Mouse (Mus musculus) NIH3T3 (cell line): ENCODE data around the gene Npw.
"Not testable (repeated sequence)": the region's sequence is repeated elsewhere in the genome, so short reads cannot be mapped to it uniquely, and the experiment has no call there.

Experiments used
- DNase-seq: peaks from one replicate; pipeline ENCODE4 v3.0.0-alpha.2; 2012; ENCODE audit warnings: low read depth

Gene Npw

DNA sequence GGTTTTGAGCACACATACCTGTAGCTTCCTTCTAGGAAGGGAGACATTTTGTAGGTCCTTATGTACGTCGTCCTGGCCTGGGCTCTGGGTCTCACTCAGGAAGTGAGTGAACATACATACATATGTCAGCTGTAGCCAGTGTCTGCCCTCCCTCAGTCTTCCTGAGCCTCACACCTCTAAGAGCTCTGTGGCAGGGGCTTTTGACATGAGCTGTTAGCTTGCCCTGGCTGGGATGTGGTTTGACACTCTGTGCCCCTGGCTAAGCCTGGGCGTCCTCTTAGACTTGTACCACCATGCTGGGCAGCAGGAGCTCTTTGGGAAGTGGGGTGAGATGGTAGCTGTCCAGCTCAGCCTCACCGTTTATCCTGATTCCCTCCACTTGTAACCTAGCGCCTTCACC, 13.1 kb upstream of the Npw start:
- no peak for DNase-seq

- peak; percentile 46 for DNase-seq
These were observed 12.1 kb upstream of the Npw start for GRCm38 (mm10) chr17:24670246-24670844.

DNA sequence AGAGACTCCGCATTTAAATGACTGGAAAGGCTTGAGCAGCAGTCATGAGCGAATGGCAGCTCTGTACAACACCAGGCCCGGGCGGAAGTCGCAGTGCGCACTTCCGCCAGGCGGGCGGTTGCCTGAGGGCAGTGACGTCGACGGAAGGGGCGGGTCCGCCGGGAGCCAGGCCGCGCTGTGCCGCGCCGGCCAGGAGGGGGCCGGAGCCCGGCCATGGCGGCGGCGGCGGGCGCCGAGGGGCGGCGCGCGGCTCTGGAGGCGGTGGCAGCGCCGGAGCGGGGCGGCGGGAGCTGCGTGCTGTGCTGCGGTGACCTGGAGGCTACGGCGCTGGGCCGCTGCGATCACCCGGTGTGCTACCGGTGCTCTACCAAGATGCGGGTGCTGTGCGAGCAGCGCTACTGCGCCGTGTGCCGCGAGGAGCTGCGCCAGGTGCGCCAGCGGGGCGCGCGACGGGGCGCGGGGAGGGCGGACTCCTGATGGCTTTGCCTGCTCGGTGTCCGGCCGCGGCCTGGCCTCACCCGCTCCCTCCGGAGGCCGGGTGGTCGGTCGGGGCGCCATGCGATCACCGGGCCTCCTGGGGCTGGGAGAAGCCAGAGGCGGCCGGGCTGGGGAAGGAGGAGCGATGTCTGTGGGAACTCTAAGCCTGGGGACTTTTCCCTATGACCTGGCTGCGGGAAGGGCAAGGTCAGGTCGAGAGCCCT, 11.4 kb upstream of the Npw start, which contains the start of gene Zfp598:
Zfp598 (plus strand) TSS at position 143 of the 701 bp plus-strand sequence.
- peak; percentile 98 for DNase-seq

DNA sequence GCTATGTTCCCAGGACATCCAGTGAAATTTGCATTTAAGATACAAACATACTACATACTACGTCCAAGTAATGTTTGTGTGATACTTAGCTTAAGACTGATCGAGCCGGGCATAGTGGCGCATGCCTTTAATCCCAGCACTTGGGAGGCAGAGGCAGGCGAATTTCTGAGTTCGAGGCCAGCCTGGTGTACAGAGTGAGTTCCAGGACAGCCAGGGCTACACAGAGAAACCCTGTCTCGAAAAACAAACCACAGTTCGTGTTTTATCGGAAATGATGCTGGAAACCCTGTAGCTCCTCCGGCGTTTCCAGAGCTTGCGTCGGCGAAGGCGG, 10.9 kb upstream of the Npw start:
- DNase-seq, result not testable (repeated sequence)

- peak; percentile 82 for DNase-seq
These were observed 9.2 kb upstream of the Npw start for GRCm38 (mm10) chr17:24667416-24667815.

DNA sequence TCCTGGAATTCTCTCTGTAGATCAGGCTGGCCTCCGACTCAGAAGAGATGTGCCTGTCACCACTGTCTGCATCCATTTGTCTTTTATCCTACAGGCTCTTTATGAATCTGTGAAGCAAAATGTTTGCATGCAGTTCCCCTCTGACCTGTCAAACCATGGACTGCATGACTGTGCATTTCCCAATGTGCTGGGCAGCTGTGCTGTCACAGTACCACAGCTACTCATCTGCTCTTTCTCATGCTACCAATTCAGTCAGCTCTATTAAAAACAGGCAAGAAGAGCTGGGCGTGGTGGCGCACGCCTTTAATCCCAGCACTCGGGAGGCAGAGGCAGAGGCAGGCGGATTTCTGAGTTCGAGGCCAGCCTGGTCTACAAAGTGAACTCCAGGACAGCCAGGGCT, 8.8 kb upstream of the Npw start:
- DNase-seq, result not testable (repeated sequence)

DNA sequence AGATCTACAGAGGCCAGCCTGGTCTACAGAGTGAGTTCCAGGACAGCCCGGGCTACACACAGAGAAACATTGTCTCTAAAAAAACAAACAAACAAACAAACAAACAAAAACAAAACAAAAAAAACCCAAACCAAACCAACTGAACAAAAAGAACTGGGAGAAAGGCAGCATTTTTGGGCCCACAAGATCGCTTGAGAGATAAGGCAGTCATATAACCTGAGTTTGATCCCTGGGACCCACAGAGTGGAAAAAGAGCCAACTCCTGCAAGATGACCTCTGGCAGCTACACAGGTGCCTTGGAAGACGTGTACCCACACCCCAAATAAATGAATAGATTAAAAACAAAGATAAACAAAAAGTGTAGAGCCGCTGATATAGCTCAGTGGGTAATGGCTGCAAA, 3.3 kb downstream of the Npw start:
- DNase-seq, result no peak

GRCm38 (mm10) chr17:24653967-24654710, 4.1 kb downstream of the Npw start:
- DNase-seq, result peak; percentile 84

DNA sequence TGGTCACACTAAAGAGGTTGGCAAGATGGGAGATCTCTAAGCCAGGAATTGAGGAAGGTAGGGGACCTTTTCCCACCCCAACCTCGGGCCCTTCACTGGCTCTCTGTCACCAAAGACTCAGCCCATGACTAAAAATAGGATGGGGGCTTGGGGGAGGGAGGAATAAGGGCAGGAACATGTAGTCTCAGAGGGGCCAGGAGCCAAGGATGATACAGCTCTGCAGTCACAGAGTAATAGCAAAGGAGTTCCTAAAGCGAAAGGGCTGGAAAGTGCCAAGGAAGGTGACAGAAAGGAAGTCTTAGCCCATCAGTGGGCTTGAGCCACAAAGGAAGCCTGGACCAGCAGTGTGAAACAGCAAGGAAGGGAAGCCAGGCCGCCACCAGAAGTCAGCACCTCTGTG, 6.4 kb downstream of the Npw start:
- no peak for DNase-seq

DNA sequence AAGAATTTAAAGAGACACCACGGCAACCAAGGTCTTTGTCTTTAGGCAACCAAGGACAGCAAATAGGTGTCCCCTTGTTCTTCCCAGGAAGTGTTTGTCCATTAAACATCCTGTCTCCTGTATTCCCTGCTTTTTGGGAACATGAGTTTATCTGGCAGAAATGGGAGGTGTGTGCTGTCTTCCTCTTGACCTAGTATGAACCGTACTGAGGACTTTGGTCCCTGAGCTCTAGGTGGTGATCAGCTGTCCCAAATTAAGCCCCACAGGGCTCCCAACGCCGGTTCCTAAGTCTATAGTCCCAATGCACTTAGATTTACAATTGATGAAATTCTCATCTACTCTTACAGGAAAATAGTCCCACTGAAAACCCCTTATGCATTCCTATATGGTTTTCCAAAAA, 7.5 kb downstream of the Npw start:
- no peak for DNase-seq

GRCm38 (mm10) chr17:24650070-24650616, 8.1 kb downstream of the Npw start, which contains the start of gene Slc9a3r2:
Slc9a3r2 (minus strand) TSS chr17:24650327.
- peak; percentile 21 for DNase-seq

DNA sequence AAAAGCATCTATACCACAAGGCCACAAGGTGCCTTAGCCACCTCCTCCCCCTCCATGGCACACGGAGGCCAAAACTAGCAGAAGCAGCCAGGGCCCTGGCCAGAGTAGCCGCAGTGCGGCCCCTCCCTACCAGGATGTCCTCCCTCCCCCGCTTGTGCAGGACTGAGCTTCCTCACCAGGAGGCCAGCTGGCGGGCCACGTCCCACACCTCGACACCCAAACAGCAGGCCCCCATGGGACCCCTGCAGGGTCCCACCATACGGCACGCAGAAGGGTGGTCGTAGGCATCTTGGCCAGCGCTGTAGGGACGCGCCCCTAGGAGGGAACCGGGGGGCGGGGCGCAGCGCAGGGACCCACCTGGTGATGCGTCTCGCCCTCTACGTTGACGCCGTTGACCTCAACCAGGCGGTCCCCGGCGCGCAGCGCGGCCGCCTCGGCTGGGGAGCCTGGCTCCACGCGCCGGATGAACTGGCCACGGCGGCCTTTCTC, 8.6 kb downstream of the Npw start:
- peak; percentile 47 for DNase-seq

DNA sequence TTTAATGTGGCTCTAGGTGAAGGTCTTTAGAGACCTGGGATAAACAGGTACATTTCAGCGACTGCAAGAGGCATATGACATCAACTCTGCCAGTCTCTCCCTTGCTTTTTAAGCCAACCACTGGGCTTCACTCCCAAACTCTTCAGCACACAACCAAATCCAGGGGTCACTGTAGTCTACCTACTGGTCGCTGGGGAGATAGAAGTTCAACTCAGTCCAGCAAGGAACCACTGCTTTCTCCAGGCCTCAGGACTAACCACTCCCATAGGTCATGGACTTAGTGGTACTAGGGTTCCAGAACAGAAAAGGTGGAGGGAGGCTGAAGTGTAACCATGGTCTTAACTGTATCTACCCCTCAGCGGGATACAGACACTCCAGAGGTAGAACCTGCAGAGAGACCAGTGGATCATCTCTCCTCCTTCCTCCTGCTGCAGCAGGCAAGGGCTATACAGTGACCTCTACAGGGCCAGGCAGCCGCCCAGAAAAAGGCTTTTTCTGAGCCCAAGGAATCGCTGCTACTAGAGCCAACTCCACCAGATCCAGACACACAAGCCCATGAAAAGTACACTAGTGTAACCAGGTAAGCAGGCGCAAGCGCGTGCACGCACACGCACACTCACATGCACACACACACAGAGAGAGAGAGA, 9.4 kb downstream of the Npw start:
- DNase-seq, result peak; percentile 25

- DNase-seq, result no peak
These were observed 10.8 kb downstream of the Npw start for GRCm38 (mm10) chr17:24647493-24647892.

- no peak for DNase-seq
These were observed 11.9 kb downstream of the Npw start for GRCm38 (mm10) chr17:24646381-24646780.

DNA sequence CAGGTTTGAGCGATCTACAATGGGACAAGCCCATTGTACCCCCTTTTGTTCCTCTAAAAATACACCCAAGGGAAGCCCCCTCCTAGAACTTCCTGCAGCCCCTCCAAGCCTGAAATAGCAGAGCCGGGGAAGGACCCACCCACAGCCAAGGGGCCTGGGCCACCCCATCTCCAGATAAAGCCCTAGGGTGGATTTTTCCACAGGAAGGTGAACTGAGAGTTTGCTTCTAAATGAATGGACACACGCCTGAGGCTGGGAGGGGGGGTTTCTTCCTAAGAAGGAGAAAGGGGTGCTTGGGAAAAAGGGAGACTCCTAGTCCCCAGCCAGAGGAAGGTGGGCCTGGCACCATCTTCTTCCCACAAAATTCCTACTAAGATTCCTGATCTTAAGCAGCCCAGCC, 12.3 kb downstream of the Npw start:
- DNase-seq, result no peak

- peak; percentile 69 for DNase-seq
These were observed 13.2 kb downstream of the Npw start for GRCm38 (mm10) chr17:24644875-24645721.

DNA sequence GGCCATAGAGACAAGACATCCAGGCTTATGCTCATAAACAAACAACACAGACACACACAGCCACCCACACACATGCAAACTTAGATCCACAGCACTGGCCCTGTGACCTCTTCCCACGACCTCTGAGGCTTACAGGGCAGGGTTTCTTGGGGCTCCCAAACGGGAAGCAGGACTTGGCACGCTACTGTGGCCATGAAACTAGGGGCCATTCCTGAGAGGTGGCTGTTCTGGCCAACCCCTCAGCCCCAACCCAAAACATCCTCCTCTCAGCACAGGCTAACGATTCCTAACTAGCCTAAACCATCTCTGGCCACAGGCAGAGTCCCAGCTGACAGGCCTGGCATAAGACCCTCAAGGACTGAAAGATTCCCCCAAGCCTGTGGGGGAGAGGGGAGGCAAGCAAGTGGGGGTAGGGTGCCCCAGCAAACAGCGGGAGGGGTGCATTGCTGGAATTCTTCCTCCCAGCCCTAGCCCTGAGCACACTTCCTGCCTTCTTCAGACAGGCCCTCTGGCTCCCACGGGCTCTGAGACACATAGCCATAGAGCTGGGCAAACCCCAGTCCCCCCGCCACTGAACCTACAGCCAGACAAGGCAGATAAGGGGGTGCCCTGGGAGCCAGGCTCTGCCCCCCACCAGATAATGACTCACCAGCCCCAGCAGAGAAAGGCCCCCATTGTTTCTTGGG, 14.1 kb downstream of the Npw start:
- peak; percentile 48 for DNase-seq

DNA sequence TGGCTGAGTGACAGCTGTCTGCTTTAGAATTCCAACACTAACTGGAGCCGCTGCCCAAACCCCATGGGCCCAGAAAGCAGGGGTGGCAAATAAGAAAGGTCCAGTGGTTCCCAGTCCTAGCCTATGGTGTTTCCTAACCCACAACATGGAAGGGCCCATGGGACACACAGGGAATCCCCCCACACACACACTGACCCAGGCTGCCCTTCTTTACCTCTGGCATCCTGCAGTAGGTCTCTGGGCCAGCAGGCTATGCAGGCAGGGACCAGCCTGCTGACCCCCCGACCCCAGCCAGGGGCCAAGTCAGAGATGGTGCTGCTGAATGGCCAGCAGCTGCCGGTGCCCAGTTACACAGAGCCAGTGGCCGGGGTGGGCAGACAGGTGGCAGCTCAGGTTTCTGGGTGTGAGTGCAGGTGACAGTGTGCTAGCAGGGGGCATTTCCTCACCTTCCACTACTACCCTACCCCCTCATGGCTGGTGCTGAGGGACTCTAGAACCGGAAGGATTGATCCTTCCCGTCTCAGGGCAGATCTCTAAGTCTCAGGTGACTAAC, 15.4 kb downstream of the Npw start:
- DNase-seq, result no peak

DNA sequence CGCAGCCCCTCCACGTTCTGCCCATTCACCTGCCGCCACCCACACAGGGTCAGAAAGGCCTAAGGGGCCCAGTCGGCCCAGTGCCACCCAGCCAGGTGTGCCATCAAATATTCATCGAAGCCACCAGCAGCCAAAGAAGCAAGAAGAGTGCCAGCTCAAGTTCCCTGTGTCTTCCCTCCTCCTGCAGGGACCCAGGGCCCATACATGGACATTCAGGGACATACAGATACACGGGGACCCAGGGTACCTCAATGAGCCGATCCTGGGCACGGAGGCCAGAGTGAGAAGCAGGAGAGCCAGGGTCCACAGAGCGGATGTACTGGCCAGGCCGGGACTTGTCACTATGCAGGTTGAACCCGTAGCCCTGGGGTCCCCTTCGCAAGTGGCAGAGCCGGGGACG, 16.3 kb downstream of the Npw start:
- no peak for DNase-seq
